Mouse (Mus musculus) hindbrain, embryonic 13.5 days (tissue): ENCODE measurements around the gene Hus1b. TPM values are rescaled to one million over a fixed set of nuclear protein-coding genes. Genes with fewer than 3 reads are reported as not detected.

Experiments
- ATAC-seq: fragments of 200-750 bp; cut with Nextera tagmentation; 2 replicates; pipeline ENCODE4 v1.8.0; 2017; ENCODE audit warnings: moderate TSS enrichment; ENCODE audit not compliant: low FRiP score
- H3K27ac ChIP-seq: fragments of 300-500 bp; sonication (generic); 2 replicates; pipeline ENCODE4 v1.5.1; 2015; ENCODE audit warnings: inconsistent platforms, mild to moderate bottlenecking, moderate library complexity
- H3K27me3 ChIP-seq: fragments of 300-500 bp; sonication (generic); 2 replicates; pipeline ENCODE4 v1.6.1; 2015; ENCODE audit warnings: mild to moderate bottlenecking, inconsistent platforms
- H3K36me3 ChIP-seq: fragments of 300-500 bp; sonication (generic); 2 replicates; pipeline ENCODE4 v1.6.1; 2015; ENCODE audit warnings: mild to moderate bottlenecking, inconsistent platforms
- H3K4me1 ChIP-seq: fragments of 300-500 bp; sonication (generic); replicated peaks from 2 replicates; pipeline ENCODE4 v1.6.1; 2015; ENCODE audit warnings: inconsistent platforms
- H3K4me2 ChIP-seq: fragments of 300-500 bp; sonication (generic); 2 replicates; pipeline ENCODE4 v1.6.1; 2015; ENCODE audit warnings: inconsistent platforms, mild to moderate bottlenecking, moderate library complexity
- H3K4me3 ChIP-seq: fragments of 300-500 bp; sonication (generic); 2 replicates; pipeline ENCODE4 v1.5.1; 2015; ENCODE audit warnings: mild to moderate bottlenecking, inconsistent platforms
- H3K9ac ChIP-seq: fragments of 300-500 bp; sonication (generic); 2 replicates; pipeline ENCODE4 v1.6.1; 2015; ENCODE audit warnings: mild to moderate bottlenecking, inconsistent platforms
- H3K9me3 ChIP-seq: fragments of 300-500 bp; sonication (generic); 2 replicates; pipeline ENCODE4 v1.6.1; 2016; ENCODE audit warnings: inconsistent platforms
- WGBS: fragments of 180-500 bp; shearing (Covaris S2); methylation state at CpG from one replicate; pipeline ENCODE4 v1.1.7; 2015; 5-methylcytosine and 5-hydroxymethylcytosine counted together
- polyA plus RNA-seq: library from polyadenylated mRNA; unstranded; fragments of >200 nt; fragmentation: Nextera tagmentation; extraction: Ambion mirVana; gene quantifications from 2 replicates; pipeline ENCODE4 v1.2.1, GENCODE M21; 2015

Hus1b gene
- not detected in 2 replicates for polyA plus RNA-seq

- Histone ChIP-seq H3K27me3 (no peaks in the 10 kb centered on the region), H3K9me3 (no peaks in the 10 kb centered on the region), H3K4me2 (no peak within 1 kb of the TSS), H3K4me1 (no peaks in the 10 kb centered on the region), H3K27ac (no peak within 1 kb of the TSS), H3K36me3 (peaks cover 7% of the 10 kb centered on the region), H3K4me3 (no peak within 1 kb of the TSS), H3K9ac (no peak within 1 kb of the TSS)
- no peak for ATAC-seq
- 93% methylated on average over 11 of the region's 11 CpGs for WGBS
Observed at GRCm38 (mm10) chr13:30947540-30947939, at the start of gene Hus1b. Gene Hus1b (minus strand): TSS chr13:30947759.

GRCm38 (mm10) chr13:30994249-30994858, 46.8 kb upstream of the Hus1b start:
- no peaks in the 10 kb centered on the region for H3K9me3 ChIP-seq
- no peak overlapping the region for H3K9ac ChIP-seq
- no peak overlapping the region for H3K4me3 ChIP-seq
- no peaks in the 10 kb centered on the region for H3K4me1 ChIP-seq
- no peak overlapping the region for H3K4me2 ChIP-seq
- 83% methylated on average over 6 of the region's 6 CpGs for WGBS
- no peaks in the 10 kb centered on the region for H3K36me3 ChIP-seq
- H3K27ac ChIP-seq = no peak overlapping the region
- no peak for ATAC-seq
- H3K27me3 ChIP-seq = no peaks in the 10 kb centered on the region

- H3K27ac ChIP-seq = no peak overlapping the region
- ATAC-seq = peak; percentile 75; the same call in 1 of the 2 replicates
- no peak overlapping the region for H3K4me3 ChIP-seq
- no peaks in the 10 kb centered on the region for H3K27me3 ChIP-seq
- H3K36me3 ChIP-seq = no peaks in the 10 kb centered on the region
- H3K4me2 ChIP-seq = no peak overlapping the region
- 32% methylated on average over 3 of the region's 3 CpGs for WGBS
- no peaks in the 10 kb centered on the region for H3K4me1 ChIP-seq
- H3K9me3 ChIP-seq = no peaks in the 10 kb centered on the region
- H3K9ac ChIP-seq = no peak overlapping the region
Observed at GRCm38 (mm10) chr13:30993819-30994218, 46.3 kb upstream of the Hus1b start.

GRCm38 (mm10) chr13:30990233-30990632, 42.7 kb upstream of the Hus1b start:
- Histone ChIP-seq H3K27me3 (peaks cover 31% of the 10 kb centered on the region), H3K27ac (no peak overlapping the region), H3K9me3 (no peaks in the 10 kb centered on the region), H3K4me1 (peaks cover 9% of the 10 kb centered on the region), H3K9ac (no peak overlapping the region), H3K36me3 (no peaks in the 10 kb centered on the region), H3K4me2 (no peak overlapping the region), H3K4me3 (no peak overlapping the region)
- WGBS = 86% methylated on average over 9 of the region's 9 CpGs
- ATAC-seq = no peak

- Histone ChIP-seq H3K27me3 (peaks cover 32% of the 10 kb centered on the region), H3K27ac (no peak overlapping the region), H3K9me3 (no peaks in the 10 kb centered on the region), H3K36me3 (no peaks in the 10 kb centered on the region), H3K4me2 (no peak overlapping the region), H3K4me3 (no peak overlapping the region), H3K9ac (no peak overlapping the region), H3K4me1 (peaks cover 11% of the 10 kb centered on the region)
- no peak for ATAC-seq
- WGBS = 92% methylated on average over 10 of the region's 10 CpGs
Observed at GRCm38 (mm10) chr13:30989710-30990109, 42.2 kb upstream of the Hus1b start.

GRCm38 (mm10) chr13:30987686-30988085, 40.1 kb upstream of the Hus1b start:
- Histone ChIP-seq H3K9ac (no peak overlapping the region), H3K4me3 (no peak overlapping the region), H3K36me3 (no peaks in the 10 kb centered on the region), H3K27ac (no peak overlapping the region), H3K4me1 (peaks cover 11% of the 10 kb centered on the region), H3K27me3 (peaks cover 33% of the 10 kb centered on the region), H3K9me3 (no peaks in the 10 kb centered on the region), H3K4me2 (no peak overlapping the region)
- WGBS = 80% methylated on average over 2 of the region's 2 CpGs
- no peak for ATAC-seq

- Histone ChIP-seq H3K9me3 (no peaks in the 10 kb centered on the region), H3K36me3 (no peaks in the 10 kb centered on the region), H3K4me3 (no peak overlapping the region), H3K4me1 (peaks cover 11% of the 10 kb centered on the region), H3K4me2 (no peak overlapping the region), H3K27ac (no peak overlapping the region), H3K9ac (no peak overlapping the region), H3K27me3 (peaks cover 33% of the 10 kb centered on the region)
- 79% methylated on average over 10 of the region's 10 CpGs for WGBS
- ATAC-seq = no peak
Observed at GRCm38 (mm10) chr13:30986934-30987455, 39.4 kb upstream of the Hus1b start.

GRCm38 (mm10) chr13:30985598-30986466, 38.3 kb upstream of the Hus1b start:
- Histone ChIP-seq H3K27ac (peak overlapping the region; percentile 5), H3K27me3 (peaks cover 33% of the 10 kb centered on the region), H3K4me3 (peak overlapping the region; percentile 32), H3K4me2 (peak overlapping the region; percentile 55), H3K9me3 (no peaks in the 10 kb centered on the region), H3K4me1 (peaks cover 11% of the 10 kb centered on the region), H3K36me3 (no peaks in the 10 kb centered on the region), H3K9ac (peak overlapping the region; percentile 61)
- peak; percentile 87 for ATAC-seq
- WGBS = 19% methylated on average over 27 of the region's 27 CpGs

- Histone ChIP-seq H3K4me3 (peak overlapping the region; percentile 32), H3K9ac (peak overlapping the region; percentile 61), H3K9me3 (no peaks in the 10 kb centered on the region), H3K36me3 (no peaks in the 10 kb centered on the region), H3K4me1 (peaks cover 11% of the 10 kb centered on the region), H3K27ac (peak overlapping the region; percentile 5), H3K4me2 (peak overlapping the region; percentile 55), H3K27me3 (peaks cover 33% of the 10 kb centered on the region)
- ATAC-seq = peak; percentile 38; the same call in 1 of the 2 replicates
- 23% methylated on average over 13 of the region's 13 CpGs for WGBS
Observed at GRCm38 (mm10) chr13:30985275-30985597, 37.7 kb upstream of the Hus1b start.

GRCm38 (mm10) chr13:30981666-30982065, 34.1 kb upstream of the Hus1b start:
- ATAC-seq = no peak
- 70% methylated on average over 1 of the region's 1 CpGs for WGBS
- no peaks in the 10 kb centered on the region for H3K9me3 ChIP-seq

GRCm38 (mm10) chr13:30978224-30978623, 30.7 kb upstream of the Hus1b start:
- H3K27me3 ChIP-seq = no peaks in the 10 kb centered on the region
- H3K4me3 ChIP-seq = no peak overlapping the region
- H3K9ac ChIP-seq = no peak overlapping the region
- ATAC-seq = no peak
- H3K27ac ChIP-seq = no peak overlapping the region
- no peaks in the 10 kb centered on the region for H3K36me3 ChIP-seq
- H3K4me2 ChIP-seq = no peak overlapping the region
- WGBS = 82% methylated on average over 4 of the region's 4 CpGs
- no peaks in the 10 kb centered on the region for H3K9me3 ChIP-seq
- H3K4me1 ChIP-seq = peaks cover 5% of the 10 kb centered on the region

More at GRCm38 (mm10) chr13:30981666-30982065, 34.1 kb upstream of the Hus1b start:
- no peak overlapping the region for H3K4me3 ChIP-seq
- peaks cover 11% of the 10 kb centered on the region for H3K4me1 ChIP-seq
- no peak overlapping the region for H3K4me2 ChIP-seq
- no peak overlapping the region for H3K9ac ChIP-seq
- no peak overlapping the region for H3K27ac ChIP-seq
- H3K27me3 ChIP-seq = peaks cover 16% of the 10 kb centered on the region
- H3K36me3 ChIP-seq = no peaks in the 10 kb centered on the region

GRCm38 (mm10) chr13:30976536-30977084, 29.1 kb upstream of the Hus1b start:
- Histone ChIP-seq H3K4me3 (no peak overlapping the region), H3K4me1 (peaks cover 14% of the 10 kb centered on the region), H3K27ac (no peak overlapping the region), H3K36me3 (no peaks in the 10 kb centered on the region), H3K27me3 (no peaks in the 10 kb centered on the region), H3K4me2 (no peak overlapping the region), H3K9ac (no peak overlapping the region), H3K9me3 (no peaks in the 10 kb centered on the region)
- 58% methylated on average over 8 of the region's 8 CpGs for WGBS
- no peak for ATAC-seq
